Mouse (Mus musculus) heart, postnatal 4 days (tissue): ENCODE measurements around the gene Dnm2. TPM values are rescaled to one million over a fixed set of nuclear protein-coding genes. Genes with fewer than 3 reads are reported as not detected.
A peak's percentile ranks its signal among the peaks of the same experiment; 100 is the strongest.
"Not testable (repeated sequence)": the region's sequence is repeated elsewhere in the genome, so short reads cannot be mapped to it uniquely, and the experiment has no call there.

Source experiments
- DNase-seq: peaks from one replicate; pipeline ENCODE4 v3.0.0; 2021
- total RNA-seq, 2 experiments: library from RNA; stranded (reverse); gene quantifications; 2 replicates each; pipeline ENCODE4 v1.2.3; 2021

Dnm2 gene
- total RNA-seq, 2 experiments from 2014 or later: 83.9 to 86.7 TPM

DNA sequence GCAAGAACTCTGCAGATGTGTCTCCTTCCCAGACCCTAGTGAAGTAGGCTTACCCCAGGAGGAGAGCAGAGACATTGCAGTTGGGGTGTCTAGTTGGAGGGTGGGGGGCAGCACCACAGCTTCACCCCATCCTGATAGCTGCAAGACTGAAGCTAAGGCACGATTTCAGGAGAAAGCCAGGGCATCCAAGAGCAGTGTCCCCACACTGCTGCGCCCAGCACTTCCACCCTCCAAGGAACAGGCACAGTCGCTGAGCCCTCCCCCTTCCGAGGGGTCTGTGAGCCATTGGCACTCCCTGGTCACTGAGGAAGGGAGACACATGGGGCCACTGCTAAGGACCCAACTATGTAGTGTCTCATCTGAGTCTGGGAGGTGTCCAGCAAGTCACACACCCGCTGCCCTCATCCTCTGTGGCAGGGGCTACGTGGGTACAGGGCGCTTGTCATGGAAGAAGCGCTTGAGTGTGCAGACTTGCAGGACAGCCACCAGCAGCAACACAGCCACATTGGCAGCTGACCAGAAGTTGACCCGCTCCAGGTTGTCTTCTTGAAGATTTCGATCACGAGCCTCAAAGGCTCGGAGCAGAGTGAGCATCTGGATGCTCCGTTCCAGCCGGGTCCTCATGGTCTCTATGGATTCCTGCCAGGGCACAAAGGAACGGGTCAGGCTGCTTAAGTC, 83.2 kb downstream of the Dnm2 start:
- DNase-seq: no peak

DNA sequence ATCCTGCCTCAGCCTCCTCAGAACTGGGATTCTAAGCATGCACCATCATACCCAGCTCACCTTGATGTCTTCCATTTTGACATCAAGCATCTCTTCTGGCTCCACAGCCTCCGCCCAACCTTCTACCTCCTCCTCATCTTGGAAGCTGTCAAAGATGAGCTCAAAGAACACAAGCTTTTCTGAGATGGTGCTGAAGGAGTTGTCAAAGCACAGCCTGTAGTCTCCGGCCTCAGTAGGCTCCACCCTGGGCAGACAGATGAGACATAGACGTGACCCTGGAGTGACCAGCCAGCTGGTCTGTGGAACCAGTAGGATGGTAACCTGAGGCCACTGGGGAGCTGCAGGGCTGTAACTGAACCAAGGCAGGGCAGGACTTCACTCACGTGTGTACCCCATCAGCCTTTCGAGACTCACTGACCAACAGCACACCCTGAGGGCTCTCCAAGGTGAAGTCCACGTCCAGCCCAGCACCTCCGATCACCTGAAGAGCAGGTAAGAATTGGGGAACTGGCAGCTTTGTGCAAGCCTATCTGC, 84.2 kb downstream of the Dnm2 start:
- no peak for DNase-seq

DNA sequence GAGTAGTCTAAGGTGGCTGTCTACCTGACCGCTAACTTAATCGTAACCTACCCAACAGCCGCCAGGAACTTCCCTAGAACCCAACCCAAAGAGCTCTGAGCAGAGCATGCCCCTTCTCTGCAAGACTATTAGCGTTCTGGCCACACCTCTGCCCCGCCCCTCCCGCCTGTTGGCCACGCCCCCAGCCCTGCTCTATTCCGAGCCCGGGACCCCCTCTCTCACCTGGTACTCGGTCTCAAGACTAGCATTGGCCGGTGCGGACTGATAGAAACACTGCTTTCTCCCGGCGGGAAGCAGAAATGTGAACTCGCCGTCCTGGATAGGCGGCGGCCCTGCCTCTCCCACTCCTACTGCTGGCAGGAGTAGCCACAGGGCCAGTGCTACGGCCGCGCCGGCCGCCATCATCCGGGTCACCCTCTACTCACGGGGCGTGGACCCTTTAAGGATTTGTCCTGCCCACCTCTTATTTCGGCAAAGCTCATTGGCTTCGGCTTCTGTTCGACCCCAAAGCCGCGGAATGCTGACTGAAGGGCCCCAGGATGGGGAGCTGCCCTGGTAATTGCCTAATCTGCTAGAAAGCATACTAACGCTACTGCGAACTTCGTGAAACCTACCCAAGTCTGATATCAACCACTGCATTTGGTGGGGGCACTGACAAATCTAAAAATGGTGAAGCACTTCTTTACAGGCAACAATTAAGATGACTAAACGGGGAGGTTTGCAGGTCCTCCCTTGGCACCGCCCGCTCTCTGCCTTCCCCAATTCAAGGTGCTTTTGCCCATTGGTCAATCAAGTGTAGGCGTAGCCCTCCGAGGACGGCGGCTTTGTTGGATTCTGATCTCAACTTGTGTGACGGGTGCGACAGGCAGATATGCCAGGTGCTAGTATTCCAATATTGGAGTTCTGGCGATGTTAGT, 85.3 kb downstream of the Dnm2 start, which contains the start of gene Tmed1:
TSS of gene Tmed1 (minus strand) at position 481 of the 917 bp plus-strand sequence.
- peak; percentile 96 for DNase-seq

DNA sequence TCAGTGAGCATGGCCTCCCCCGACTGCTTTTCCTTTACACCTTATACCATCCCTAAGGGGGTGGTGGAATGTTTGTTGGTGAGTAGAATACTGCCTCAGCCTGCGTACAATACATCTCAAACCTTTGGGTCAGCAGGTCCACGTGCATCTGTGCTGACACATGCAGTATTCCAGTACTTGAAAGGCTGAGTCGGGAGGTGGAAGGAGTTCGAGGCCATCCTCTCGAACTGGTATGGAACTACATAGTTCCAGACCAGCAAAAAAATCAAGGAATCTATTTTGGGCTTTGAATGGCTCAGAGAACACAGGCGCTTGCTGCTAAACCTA, 85.9 kb downstream of the Dnm2 start:
- no peak for DNase-seq

DNA sequence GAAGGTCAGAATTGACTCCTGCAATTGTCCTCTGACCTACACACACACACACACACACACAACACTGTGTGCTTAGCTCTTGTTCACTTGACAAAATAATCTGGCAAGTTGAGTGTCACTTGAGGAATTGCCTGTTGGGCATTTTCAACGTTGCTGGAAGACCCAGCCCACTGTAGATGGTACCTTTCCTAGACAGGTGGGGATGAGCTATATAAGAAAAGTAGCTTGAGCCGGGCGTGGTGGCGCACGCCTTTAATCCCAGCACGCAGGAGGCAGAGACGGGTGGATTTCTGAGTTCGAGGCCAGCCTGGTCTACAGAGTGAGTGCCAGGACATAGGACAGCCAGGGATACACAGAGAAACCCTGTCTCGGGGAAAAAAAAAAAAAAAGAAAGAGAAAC, 86.3 kb downstream of the Dnm2 start:
- DNase-seq: no peak

DNA sequence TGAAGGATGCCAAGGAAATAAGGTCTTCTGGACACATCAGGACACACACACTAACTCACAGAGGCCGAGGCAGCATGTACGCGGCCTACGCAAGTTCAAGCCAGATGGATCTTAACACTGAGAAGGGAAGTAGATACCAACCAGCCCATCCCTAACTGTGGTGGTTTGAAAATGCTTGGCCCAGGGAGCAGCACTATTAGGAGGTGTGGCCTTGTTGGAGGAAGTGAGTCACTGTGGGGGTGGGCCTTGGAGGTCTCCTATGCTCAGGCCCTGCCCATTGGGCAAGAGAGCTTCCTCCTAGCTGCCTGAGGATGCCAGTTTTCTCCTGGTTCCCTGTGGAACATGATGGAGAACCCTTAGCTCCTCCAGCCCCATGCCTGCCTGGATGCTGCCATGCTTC, 88.8 kb downstream of the Dnm2 start:
- no peak for DNase-seq

DNA sequence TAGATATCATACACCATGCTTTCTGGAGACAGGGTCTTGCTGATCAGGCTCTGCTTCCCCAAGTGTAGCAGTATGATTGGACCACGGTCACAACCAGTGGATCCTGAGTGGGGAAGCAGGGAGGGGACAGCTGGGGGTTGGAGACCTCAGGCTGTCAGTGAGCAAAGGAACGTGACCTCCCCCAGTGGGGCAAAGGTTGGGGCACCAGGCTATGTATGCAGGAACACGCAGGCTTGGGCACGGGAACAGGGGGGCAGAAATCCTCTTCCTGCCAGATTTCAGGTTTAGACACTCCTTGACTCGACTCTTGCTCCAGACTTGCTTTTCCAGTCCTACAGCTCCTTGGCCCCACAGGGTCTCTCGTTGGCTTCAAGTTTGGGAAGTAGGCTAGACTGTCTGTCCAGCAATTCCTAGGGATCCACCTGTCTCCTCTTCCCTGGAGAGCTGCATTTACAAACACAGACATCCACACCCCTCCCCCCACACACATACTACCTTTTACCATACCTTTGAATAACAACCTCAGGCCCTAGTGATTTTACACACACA, 93.3 kb downstream of the Dnm2 start:
- no peak for DNase-seq

DNA sequence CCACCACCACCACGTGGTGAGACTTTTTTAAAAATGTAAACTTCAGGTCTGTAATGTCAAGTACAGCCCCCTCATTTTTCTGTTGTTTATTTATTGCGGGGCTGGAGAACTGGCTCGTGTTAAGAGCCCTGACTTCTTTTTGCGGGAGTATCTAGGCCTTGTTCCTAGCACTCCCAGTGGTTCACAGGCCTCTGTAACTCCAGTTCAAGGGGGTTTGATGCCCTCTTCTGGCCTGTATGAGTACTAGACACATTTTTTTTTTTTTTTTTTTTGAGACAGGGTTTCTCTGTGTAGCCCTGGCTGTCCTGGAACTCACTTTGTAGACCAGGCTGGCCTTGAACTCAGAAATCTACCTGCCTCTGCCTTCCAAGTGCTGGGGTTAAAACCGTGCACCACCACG, 94.0 kb downstream of the Dnm2 start:
- not testable (repeated sequence) for DNase-seq

DNA sequence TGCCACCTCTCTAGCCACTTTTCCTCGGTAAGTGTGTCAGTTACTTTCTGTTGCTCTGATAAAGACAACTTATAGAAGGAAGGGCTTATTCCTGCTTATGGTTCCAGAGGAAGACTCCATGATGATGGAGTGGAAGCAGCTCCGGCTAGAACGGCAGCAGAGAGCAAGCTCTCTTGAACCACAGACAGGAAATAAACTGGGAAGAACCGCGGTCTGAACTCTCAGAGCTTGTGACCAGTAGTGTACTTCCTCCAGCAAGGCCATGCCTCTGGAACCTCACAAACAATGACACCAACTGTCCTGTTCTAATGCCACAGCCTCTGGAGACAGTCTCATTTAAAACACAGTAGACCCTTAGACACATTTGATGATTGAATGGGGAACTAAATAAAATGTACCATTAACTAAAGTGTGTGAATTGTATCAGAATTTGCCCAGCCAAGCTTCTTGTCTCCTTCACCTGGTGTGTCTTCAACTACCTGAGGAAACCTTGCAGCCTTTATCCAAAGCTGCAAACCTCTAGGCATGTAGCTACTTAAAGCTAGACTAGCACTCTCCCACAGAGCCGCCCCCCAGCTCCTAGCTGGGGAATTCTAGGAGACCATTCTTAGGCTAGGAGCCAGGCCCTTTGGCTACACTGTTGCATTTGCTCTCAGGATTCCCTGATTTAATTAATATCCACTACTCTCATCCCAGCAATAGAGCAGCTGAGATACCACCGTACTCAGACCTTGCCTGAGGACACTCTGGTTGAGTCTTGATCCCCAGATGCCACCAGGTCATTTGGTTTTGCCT, 100.6 kb downstream of the Dnm2 start:
- no peak for DNase-seq

DNA sequence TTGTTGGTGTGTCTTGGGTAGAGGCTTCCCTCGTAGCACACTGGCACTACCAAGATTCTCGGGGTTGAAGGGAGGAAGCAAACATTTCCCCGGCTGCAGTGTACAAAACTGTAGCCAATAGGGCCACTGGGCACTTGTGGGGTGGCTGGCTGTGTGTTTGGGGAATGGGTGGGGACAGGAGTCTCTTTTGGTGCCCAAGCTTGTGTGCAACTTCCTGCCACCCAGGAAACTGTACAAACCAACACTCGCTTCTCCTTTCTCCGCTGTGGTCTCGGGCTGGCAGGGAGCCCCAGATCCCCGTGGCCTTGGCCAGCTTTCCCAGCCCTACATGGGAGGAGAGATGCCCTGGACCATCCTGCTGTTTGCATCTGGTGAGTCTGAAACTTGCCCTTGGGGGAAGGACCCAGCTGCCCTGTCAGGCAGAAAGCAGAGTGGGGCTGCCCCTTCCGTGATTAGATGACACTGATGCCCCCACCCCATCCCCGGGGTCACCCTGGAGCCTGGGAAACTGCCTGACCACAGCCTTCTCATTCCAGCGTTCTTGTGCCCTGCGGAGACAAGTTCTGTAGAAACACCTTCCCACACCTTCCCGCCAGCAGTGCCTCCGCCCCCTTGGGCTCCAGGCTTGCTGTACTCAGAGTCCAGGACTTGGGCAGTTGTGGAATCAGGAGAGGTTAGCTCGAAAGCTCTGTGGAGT, 101.4 kb downstream of the Dnm2 start, which contains the start of gene AB124611:
TSS of gene AB124611 (plus strand) at position 240 of the 697 bp plus-strand sequence.
- peak; percentile 25 for DNase-seq

DNA sequence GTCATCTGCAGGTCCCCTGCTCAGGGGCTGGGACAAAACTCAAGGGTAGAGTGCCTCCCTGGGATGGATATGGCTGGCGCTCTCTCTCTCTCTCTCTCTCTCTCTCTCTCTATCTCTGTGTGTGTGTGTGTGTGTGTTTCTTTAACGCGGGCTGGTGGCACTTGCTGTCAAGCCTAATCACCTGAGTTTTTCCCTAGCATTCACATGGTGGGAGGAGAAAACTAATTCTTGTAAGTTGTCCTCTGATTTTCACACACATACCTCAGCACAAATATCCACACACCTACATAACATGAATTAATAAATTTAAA, 101.9 kb downstream of the Dnm2 start:
- DNase-seq: no peak

DNA sequence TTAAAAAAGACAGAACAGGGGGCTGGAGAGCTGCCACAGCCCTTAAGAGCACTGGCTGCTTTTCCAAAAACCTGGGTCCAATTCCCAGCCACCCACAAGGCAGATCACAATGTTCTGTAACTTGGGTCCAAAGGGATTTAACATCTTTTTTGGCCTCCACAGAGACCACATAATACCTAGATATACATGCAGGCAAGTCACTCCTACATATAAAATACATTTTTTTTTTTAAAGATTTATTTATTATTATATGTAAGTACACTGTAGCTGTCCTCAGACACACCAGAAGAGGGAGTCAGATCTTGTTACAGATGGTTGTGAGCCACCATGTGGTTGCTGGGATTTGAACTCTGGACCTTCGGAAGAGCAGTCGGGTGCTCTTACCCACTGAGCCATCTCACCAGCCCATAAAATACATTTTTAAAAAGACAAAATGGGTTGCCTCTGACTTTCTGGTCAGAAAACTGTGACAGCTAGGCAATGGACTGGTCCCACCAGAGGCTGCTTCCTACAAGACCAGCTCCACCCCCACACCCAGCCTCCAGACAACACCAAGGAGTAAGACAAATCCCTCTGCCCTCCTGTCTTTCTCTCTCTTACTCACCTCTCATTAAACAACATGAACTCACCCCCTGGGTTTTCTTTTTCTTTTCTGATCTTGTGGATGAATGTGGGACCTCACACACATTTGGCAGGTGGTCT, 102.5 kb downstream of the Dnm2 start:
- DNase-seq: no peak

DNA sequence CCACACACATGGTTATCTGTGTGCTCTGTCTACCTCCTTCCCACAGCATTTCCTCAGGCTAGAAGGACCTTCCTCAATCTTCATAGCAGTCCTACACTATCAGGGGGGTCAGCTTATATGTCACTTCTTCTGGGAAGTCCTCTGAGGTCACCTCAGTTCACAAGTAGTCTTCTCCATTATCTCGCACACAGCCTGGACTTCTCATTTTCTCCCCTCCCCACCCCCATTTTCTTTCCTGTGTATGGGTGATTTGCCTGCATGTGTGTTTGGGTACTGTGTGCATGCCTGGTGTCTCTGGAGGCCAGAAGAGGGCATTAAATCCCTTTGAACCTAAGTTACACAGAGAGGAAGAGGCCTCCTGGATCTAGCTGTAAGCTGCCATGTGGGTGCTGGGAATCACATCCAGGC, 103.2 kb downstream of the Dnm2 start:
- no peak for DNase-seq

DNA sequence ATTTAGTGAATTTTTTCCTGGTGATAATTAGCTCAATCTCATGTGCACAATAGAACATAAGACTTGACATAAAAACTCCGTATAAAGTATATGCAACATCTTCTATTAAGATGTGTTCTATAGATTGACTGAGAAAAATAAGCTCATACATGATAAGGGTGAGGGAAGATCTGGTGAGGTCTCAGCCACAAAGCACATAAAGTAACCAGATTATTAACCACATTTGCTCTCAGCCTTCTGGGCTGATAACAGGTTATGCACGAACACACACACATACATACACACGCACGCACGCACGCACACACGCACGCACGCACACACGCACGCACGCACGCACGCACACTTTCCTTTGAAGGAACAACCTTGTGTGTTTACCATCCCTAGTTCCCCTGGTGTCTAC, 111.8 kb downstream of the Dnm2 start:
- no peak for DNase-seq

DNA sequence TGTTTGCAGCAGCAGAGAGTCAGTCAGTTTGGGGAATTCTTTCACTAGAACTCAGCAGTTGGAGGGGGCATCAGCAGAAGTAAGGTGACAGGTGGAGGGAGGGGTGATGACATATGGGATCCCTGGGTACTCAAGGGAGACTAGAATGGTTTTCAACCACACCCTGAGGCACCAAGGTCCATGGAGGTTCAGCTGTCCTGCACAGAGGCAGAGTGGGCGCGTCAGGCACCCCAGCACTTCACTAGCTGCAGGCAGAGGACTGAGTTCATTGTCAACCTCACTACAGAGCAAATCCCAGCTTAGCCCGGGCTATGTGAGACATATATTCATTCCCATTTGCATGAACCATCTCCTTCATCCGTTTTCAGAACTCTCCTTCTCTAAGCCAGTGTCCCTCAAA, 112.3 kb downstream of the Dnm2 start:
- no peak for DNase-seq

DNA sequence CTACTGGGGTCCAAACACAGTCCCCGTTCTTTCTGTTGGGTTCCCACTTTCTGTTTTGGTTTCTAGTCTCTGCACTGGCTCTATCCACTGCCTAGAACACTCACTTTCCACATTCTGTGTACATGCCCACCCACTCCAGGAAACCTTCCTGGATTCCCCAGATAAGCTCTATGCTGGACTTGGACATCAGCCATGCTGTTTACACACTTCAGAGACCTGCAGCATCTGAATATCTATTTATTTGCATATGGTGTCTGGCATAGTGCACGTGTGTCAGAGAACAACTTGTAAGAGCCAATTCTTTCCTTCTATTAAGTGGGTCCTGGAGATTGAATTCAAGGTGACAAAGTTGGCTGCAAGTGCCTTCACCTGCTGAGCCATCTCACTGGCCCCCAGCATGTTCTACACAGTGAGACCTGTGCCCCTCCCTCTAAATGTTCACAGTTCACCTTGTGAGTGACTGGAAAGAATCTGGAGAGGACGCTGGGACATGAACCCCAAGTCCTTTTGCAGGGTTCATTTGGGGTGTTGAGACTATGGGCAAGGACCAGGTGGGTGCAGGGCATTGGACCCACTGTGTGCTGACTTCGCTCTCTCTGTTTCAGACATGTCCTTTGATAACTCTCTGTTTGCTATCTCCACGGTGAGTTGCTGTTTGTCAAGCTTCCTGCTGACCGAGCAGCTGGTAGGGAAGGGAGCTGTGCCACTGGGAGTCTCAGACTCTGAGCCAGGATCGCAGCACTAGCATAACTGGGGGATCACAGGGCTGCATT, 115.5 kb downstream of the Dnm2 start:
- DNase-seq: no peak

DNA sequence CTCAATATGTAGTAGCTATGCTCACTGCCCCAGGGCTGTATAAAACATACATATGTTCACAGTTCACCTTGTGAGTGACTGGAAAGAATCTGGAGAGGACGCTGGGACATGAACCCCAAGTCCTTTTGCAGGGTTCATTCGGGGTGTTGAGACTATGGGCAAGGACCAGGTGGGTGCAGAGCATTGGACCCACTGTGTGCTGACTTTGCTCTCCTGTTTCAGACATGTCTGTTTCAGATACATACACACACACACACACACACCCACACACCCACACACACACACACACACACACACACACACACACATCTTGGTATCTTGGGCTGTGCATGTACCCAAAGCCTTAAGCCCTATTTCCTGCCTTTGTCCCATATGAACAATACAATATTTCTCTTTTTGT, 117.3 kb downstream of the Dnm2 start:
- not testable (repeated sequence) for DNase-seq

DNA sequence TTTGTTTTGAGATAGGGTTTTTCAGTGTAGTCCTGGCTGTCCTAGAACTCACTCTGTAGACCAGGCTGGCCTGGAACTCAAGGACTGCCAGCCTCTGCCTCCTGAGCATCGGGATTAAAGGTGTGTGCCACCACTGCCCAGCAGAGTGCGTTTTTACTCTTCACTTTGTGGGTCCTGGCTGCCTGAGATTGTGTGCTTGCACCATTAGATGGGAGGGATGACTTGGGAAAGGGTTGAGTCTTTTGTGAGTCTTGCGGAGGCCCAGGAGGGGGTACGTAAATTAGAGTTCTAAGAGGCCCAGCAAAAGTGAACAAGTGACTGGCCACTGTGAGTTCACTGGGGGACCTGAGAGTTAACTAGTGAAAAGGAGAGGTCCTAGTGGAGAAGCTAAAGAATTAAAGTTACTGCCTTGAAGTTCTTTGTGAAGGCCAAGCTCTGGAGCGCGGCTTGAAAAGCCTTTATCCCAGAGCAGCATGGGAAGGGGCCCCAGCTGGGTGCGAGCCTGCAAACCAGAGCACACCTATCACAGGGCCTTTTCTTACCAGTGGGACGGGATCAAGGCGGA, 120.7 kb downstream of the Dnm2 start:
- DNase-seq: no peak

DNA sequence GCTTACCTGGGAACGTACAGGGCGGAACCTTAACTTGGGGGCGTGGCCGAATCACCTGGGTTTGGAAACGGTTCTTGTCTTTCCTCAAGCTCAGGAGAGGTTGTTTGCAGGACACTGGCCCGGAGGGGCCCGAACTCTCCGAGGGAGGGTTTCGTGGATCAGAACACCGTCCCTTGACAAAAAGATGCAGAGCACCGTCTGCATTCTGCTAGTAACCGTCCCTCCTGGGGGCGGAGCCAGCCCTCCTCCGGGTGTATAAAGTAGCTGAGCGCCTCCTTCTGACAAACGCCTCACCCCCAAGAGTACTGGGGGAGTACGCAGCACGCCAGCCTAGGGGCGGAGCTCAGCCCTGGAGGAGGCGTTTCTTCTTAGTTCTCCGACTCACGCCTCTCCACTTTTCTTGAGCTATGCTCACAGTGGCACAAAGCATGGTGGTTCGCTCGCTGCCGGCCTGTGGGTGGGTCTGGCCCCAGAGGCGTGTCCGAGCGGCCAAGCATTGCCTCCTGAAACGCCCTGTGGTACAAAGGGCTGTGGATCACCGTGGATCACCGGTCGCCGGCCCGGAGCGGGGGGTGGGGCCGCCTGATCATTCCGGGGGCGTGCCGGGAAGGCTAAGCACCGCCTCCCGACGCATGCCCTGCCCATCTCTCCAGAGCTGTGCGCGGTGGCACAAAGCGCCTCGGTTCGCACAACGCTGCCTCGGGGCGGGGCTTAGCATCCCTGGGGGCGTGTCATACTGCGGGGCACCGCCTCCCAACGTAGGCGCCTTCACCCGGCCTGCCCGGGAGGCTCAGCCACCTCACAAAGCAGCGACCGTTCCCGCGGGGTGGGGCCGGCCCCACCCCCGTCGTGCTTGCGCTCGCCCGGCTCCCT, 121.4 kb downstream of the Dnm2 start:
- DNase-seq: peak; percentile 100
